Mouse (Mus musculus) thymus, adult 2 months (tissue): ENCODE measurements around the gene Hsf4. TPM values are rescaled to one million over a fixed set of nuclear protein-coding genes. Genes with fewer than 3 reads are reported as not detected.

Experiments used
- DNase-seq: peaks from one replicate; pipeline ENCODE4 v3.0.0; 2021
- H3K27ac ChIP-seq: fragments of 200-500 bp; 2 replicates; pipeline ENCODE4 v1.5.1; 2012; ENCODE audit warnings: low read length, control low read depth; ENCODE audit not compliant: control insufficient read depth, insufficient read depth
- H3K27me3 ChIP-seq: fragments of 200-500 bp; 2 replicates; pipeline ENCODE4 v1.6.1; 2012; ENCODE audit warnings: mild to moderate bottlenecking, low read length, moderate library complexity, mixed read lengths; ENCODE audit not compliant: control insufficient read depth, insufficient read depth
- H3K36me3 ChIP-seq: fragments of 200-500 bp; 2 replicates; pipeline ENCODE4 v1.6.1; 2012; ENCODE audit warnings: mild to moderate bottlenecking, low read length, moderate library complexity; ENCODE audit not compliant: control insufficient read depth, insufficient read depth
- H3K4me1 ChIP-seq: fragments of 200-500 bp; replicated peaks from 2 replicates; pipeline ENCODE4 v1.6.1; 2012; ENCODE audit warnings: low read length; ENCODE audit not compliant: control insufficient read depth, insufficient read depth
- H3K4me3 ChIP-seq: fragments of 200-500 bp; 2 replicates; pipeline ENCODE4 v1.5.1; 2012; ENCODE audit warnings: mild to moderate bottlenecking, low read length, control low read depth, moderate library complexity; ENCODE audit not compliant: control insufficient read depth, insufficient read depth
- CTCF ChIP-seq: fragments of 200-500 bp; IDR thresholded peaks from 2 replicates; pipeline ENCODE4 v1.5.1; 2012; ENCODE audit warnings: mild to moderate bottlenecking, control low read depth, low read length, moderate library complexity, borderline replicate concordance; ENCODE audit not compliant: control insufficient read depth, poor library complexity, insufficient read depth; ENCODE audit errors: extremely low read depth
- POLR2A ChIP-seq: fragments of 200-500 bp; IDR thresholded peaks from 2 replicates; pipeline ENCODE4 v1.6.1; 2012; ENCODE audit warnings: mild to moderate bottlenecking, low read length, control low read depth, moderate library complexity; ENCODE audit not compliant: control insufficient read depth, poor library complexity, insufficient read depth; ENCODE audit errors: extremely low read depth
- WGBS: fragments of 180-500 bp; shearing (Covaris S2); methylation state at CpG from one replicate; pipeline ENCODE4 v1.1.7; 2018; 5-methylcytosine and 5-hydroxymethylcytosine counted together
- polyA plus RNA-seq: library from polyadenylated mRNA; depleted of rRNA; stranded (reverse); fragments of >200 nt; gene quantifications from 2 replicates; pipeline ENCODE4 v1.2.3, GENCODE M21; 2012

Hsf4 gene
- polyA plus RNA-seq, 1 experiment: 3.3 TPM

DNA sequence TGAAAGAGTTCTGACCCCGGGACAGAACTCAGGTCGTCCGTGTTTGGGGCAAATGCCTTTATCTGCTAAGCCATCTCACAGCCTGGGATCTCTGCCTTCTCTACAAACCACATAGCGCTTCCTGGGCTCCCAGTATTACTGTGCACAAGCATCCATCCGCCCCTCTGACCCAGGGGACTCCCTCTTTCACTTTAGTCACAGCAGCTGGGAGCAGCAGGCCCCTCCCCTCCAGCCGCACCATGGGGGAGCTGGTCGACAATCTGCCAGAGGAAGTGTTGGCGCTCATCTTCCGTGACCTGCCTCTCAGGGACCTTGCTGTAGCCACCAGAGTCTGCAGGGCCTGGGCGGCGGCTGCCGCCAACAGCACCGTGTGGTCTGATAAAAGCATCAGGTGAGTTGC, 2.8 kb upstream of the Hsf4 start:
- no peak for TF ChIP-seq POLR2A
- TF ChIP-seq CTCF: no peak
- no peak overlapping the region for H3K27ac ChIP-seq
- peaks cover 33% of the 10 kb centered on the region for H3K4me1 ChIP-seq
- H3K4me3 ChIP-seq: no peak overlapping the region
- H3K36me3 ChIP-seq: no peaks in the 10 kb centered on the region; the same call in none of the 2 replicates
- DNase-seq: peak; percentile 39
- H3K27me3 ChIP-seq: peaks cover 17% of the 10 kb centered on the region; the same call in 1 of the 2 replicates
- WGBS: 12% methylated on average over 13 of the region's 13 CpGs

DNA sequence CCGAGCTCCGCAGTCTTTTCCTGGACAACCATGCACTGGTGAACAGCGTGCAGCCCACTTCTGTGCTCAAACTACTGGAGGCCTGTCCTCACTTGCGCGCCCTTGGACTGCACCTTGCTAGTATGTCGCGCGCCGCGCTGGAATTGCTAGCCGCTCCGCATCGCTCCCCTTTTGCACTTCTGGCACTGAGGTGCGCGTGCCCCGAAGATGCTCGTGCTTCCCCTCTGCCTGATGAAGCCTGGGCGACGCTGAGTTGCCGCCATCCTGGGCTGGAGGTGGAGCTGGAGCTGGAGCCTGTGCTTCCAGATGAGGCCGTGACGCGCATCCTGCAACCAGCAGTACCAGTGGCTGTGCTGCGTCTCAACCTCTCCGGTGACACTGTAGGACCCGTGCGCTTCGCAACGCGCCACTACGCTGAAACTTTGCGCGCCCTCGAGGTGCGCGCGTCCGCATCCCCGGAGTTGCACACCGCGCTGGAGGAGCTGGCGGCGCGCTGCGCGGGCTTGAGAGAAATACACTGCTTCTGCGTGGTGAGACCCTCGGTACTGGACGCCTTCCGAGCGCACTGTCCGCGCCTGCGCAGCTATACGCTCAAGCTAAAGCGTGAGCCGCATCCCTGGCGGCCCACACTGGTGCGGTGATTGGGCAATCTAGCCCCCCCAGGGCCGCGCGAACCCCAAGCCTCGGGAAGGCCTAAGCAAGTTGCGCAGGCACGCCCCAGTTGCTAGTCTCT, 1.1 kb upstream of the Hsf4 start:
- TF ChIP-seq POLR2A: no peak
- Histone ChIP-seq H3K27ac (no peak overlapping the region), H3K4me3 (no peak overlapping the region), H3K4me1 (peaks cover 33% of the 10 kb centered on the region), H3K27me3 (peaks cover 17% of the 10 kb centered on the region; the same call in 1 of the 2 replicates), H3K36me3 (no peaks in the 10 kb centered on the region; the same call in none of the 2 replicates)
- 88% methylated on average over 65 of the region's 65 CpGs for WGBS
- no peak for DNase-seq

DNA sequence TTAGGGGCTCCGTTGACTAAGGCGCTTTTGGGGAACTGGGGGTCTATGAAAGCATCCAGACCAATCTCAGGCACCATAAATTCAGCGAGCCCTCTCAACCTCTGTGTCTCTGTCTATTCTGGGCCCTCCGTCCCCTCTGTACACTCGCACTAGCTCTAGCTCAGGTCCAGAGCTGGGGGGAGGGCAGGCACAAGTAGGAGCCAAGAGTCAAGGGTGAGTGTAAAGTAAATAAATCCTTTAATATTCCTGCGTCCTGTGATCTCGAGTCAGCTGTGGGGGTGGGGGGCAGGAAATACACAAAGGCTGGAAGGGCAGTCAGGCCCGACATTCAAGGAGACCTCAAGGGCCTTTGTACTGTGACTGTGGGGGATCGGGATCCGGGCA, 534 bp upstream of the Hsf4 start:
- H3K27me3 ChIP-seq: peaks cover 17% of the 10 kb centered on the region; the same call in 1 of the 2 replicates
- 62% methylated on average over 10 of the region's 10 CpGs for WGBS
- H3K36me3 ChIP-seq: no peaks in the 10 kb centered on the region; the same call in none of the 2 replicates
- no peak for DNase-seq
- peak overlapping the region; percentile 0; the same call in 1 of the 2 replicates for H3K4me3 ChIP-seq
- H3K27ac ChIP-seq: no peak overlapping the region
- TF ChIP-seq CTCF (no peak), POLR2A (no peak)
- H3K4me1 ChIP-seq: peaks cover 27% of the 10 kb centered on the region

DNA sequence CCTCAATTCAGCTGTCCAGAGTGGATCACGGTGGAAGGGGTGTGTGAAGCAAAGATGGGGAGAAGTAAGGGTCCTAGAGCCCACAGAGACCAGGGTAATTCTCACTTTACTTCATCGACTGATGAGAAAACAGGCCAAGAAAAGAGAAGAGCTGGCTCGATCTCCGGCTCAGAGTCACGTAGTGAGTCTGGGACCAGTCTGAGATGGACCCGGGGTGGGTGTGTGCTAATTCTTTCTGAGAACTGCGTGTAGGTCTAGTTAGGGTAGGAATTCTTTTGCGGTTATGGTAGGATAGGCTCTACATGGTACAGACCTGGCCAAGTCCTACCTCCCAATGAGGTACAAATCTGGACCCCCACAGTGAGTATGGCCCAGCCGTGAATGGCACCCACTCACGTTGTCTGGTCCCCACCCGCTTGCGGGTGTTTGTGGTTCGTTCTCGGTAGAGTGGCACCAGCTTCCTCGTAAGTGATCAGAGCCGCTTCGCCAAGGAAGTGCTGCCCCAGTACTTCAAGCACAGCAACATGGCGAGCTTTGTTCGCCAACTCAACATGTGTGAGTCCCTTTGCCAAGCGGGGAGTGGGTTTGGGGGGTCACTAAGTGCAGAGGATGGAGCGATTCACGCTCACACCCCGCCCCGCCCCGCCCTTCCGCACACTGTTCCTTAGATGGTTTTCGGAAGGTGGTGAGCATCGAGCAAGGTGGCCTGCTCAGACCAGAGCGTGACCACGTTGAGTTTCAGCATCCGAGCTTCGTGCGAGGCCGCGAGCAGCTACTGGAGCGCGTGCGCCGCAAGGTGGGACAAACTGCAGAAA, 707 bp downstream of the Hsf4 start:
- TF ChIP-seq POLR2A (no peak), CTCF (no peak)
- H3K27me3 ChIP-seq: peaks cover 17% of the 10 kb centered on the region; the same call in 1 of the 2 replicates
- no peak for DNase-seq
- H3K36me3 ChIP-seq: no peaks in the 10 kb centered on the region; the same call in none of the 2 replicates
- no peak overlapping the region for H3K27ac ChIP-seq
- WGBS: 21% methylated on average over 39 of the region's 39 CpGs
- H3K4me3 ChIP-seq: 0 out of 2 replicates have a peak overlapping the region, but pooled peaks have one; percentile 0
- peaks cover 25% of the 10 kb centered on the region for H3K4me1 ChIP-seq

DNA sequence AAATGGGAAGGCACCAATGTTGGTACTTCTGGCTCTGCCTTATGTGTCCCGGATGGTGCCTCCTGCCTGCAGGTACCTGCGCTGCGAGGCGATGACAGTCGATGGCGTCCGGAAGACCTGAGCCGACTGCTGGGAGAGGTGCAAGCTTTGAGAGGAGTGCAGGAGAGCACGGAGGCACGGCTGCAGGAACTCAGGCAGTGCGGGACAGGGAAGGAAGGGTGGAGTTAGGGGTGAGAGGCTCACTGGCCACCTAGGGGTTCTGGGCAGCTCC, 1.2 kb downstream of the Hsf4 start:
- WGBS: 32% methylated on average over 11 of the region's 11 CpGs
- no peak overlapping the region for H3K27ac ChIP-seq
- no peak overlapping the region for H3K4me3 ChIP-seq
- DNase-seq: no peak
- TF ChIP-seq POLR2A (no peak), CTCF (no peak)
- peaks cover 17% of the 10 kb centered on the region; the same call in 1 of the 2 replicates for H3K27me3 ChIP-seq
- H3K4me1 ChIP-seq: peaks cover 26% of the 10 kb centered on the region
- H3K36me3 ChIP-seq: no peaks in the 10 kb centered on the region; the same call in none of the 2 replicates

DNA sequence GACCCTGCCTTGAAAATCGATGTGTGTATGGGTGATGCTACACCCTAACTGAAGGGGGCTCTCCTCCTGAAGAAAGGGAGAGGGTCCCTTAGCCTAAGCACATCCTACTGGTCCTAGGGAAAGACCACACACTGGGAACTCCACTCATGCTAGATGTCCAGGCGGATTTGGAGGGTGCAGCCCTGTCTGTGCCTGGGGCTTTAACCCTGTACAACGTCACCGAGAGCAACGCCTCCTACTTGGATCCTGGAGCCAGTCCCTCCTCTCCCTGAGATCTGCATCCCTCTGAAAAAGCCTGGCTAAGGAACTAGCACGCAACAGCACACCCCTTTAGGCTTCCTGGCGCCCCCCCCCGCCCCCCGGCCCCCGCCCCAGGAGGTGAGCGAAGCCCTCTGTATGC, 5.8 kb downstream of the Hsf4 start:
- Histone ChIP-seq H3K36me3 (no peaks in the 10 kb centered on the region), H3K27me3 (peaks cover 4% of the 10 kb centered on the region; the same call in 1 of the 2 replicates), H3K4me1 (peaks cover 23% of the 10 kb centered on the region), H3K4me3 (no peak overlapping the region), H3K27ac (no peak overlapping the region)
- 30% methylated on average over 11 of the region's 11 CpGs for WGBS
- DNase-seq: no peak
- TF ChIP-seq CTCF (no peak), POLR2A (no peak)

DNA sequence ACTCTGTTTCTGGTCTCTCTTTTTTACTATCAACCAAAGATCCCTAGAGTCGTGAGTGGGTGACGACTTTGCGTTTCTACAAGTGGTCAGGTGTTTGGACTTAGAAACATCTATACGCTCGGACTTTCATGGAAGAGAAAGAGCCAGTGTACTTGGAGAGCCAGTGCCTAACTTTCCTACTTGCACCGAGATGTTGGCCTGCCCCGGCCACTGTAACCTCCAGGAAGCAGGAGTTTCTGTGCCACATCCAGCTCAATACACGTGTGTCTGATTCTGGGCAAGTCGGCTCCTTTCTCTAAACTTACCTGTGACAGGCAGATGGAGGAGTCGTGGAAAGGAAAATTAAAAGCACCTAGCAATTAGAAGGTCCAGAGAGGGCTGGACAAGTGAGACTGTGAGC, 6.2 kb downstream of the Hsf4 start, which contains the start of gene Nol3:
TSS of gene Nol3 (plus strand) at position 301 of the 400 bp plus-strand sequence.
- WGBS: 16% methylated on average over 10 of the region's 10 CpGs
- Histone ChIP-seq H3K36me3 (no peaks in the 10 kb centered on the region), H3K27me3 (peaks cover 2% of the 10 kb centered on the region; the same call in 1 of the 2 replicates), H3K4me3 (peak within 1 kb of the TSS; percentile 41), H3K27ac (no peak within 1 kb of the TSS), H3K4me1 (peaks cover 18% of the 10 kb centered on the region)
- TF ChIP-seq POLR2A (no peak), CTCF (no peak)
- no peak for DNase-seq
